Mouse (Mus musculus): ENCODE data around the gene Zmynd8. TPM values are rescaled to one million over a fixed set of nuclear protein-coding genes. Genes with fewer than 3 reads are reported as not detected.
A peak's percentile ranks its signal among the peaks of the same experiment; 100 is the strongest.

The Zmynd8 gene
- total RNA-seq, 2 experiments from 2014 or later = 42.9 to 80.1 TPM

DNA sequence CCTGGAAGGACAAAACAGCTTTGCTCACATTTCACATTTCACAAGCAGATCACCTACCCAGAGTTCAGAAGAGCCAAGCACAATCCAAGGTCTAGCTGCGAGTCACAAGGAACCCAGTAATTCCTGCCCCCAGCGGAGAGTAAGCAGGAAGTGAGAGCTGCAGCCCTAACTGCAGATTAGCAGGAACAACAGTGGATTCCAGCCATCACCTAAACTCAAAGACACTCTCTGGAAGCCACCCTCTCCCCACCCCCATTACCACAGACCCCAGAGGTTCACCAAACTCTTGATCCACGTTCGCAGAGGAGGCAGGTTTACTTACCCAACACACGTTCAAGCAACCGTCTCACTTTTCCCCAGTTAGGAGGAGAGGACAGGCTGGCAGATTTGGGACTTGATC, 15.8 kb downstream of the Zmynd8 start:
- ATAC-seq (replicated peaks; ENCODE audit: low FRiP score, low TSS enrichment, poor library complexity, severe bottlenecking) = peak; percentile 12; the same call in 1 of the 2 replicates

- ATAC-seq (replicated peaks; ENCODE audit: low FRiP score, low TSS enrichment, poor library complexity, severe bottlenecking) = no peak
Measured at GRCm38 (mm10) chr2:165881585-165882431, 17.0 kb downstream of the Zmynd8 start.

GRCm38 (mm10) chr2:165881220-165881584, 17.6 kb downstream of the Zmynd8 start:
- no peak for ATAC-seq (replicated peaks; ENCODE audit: low FRiP score, low TSS enrichment, poor library complexity, severe bottlenecking)

- no peak for ATAC-seq (replicated peaks; ENCODE audit: low FRiP score, low TSS enrichment, poor library complexity, severe bottlenecking)
Measured at GRCm38 (mm10) chr2:165880501-165881182, 18.2 kb downstream of the Zmynd8 start.

- ATAC-seq (replicated peaks; ENCODE audit: low FRiP score, low TSS enrichment, poor library complexity, severe bottlenecking) = no peak
Measured at GRCm38 (mm10) chr2:165879403-165880178, 19.2 kb downstream of the Zmynd8 start.

GRCm38 (mm10) chr2:165878907-165879361, 19.9 kb downstream of the Zmynd8 start:
- ATAC-seq (replicated peaks; ENCODE audit: low FRiP score, low TSS enrichment, poor library complexity, severe bottlenecking) = no peak

DNA sequence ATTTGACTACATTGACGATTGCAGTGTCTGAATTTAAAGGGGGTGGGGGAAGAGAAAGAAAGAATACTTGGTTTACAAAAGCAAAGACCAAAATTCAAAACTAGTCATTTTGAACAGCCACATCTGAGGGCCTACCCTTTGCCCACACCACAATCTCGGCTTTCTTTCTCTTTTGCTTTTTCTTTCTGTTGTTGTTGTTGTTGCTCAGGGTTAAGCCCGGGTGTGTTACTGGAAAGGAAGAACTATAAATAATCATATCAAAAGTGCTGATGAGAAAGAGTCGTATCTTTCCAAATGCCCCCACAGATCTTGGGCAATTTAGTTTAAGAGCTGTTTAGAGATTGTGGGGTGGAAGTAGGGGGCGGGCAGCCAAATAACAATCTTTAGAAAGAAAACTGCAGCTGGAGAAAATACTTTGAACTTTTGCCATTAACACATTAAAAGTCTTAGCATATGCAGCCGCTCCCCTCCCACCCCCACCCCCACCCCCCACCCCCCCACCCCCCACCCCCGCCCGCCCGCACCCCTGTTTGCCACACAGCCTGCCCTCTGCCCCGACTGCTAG, 20.7 kb downstream of the Zmynd8 start:
- ATAC-seq (replicated peaks; ENCODE audit: low FRiP score, low TSS enrichment, poor library complexity, severe bottlenecking) = no peak

DNA sequence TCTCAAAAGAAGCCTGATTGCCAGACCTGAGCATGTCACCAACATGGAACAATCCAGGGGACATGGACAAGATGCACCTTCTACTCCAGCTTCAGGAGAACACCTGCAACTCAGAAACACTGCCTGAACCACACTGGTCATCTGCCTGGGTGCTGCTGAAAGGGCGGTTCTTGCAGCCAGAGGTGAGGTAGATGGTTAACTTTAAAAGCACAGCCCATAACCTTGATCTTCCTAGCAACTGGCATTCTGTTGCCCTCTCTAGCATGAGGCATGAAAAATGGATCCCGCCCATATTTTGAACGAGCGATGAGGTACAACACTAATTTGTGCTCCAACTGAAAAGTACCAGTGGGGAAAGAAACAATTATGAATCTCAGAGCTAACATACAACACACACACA, 21.6 kb downstream of the Zmynd8 start:
- ATAC-seq (replicated peaks; ENCODE audit: low FRiP score, low TSS enrichment, poor library complexity, severe bottlenecking) = no peak

DNA sequence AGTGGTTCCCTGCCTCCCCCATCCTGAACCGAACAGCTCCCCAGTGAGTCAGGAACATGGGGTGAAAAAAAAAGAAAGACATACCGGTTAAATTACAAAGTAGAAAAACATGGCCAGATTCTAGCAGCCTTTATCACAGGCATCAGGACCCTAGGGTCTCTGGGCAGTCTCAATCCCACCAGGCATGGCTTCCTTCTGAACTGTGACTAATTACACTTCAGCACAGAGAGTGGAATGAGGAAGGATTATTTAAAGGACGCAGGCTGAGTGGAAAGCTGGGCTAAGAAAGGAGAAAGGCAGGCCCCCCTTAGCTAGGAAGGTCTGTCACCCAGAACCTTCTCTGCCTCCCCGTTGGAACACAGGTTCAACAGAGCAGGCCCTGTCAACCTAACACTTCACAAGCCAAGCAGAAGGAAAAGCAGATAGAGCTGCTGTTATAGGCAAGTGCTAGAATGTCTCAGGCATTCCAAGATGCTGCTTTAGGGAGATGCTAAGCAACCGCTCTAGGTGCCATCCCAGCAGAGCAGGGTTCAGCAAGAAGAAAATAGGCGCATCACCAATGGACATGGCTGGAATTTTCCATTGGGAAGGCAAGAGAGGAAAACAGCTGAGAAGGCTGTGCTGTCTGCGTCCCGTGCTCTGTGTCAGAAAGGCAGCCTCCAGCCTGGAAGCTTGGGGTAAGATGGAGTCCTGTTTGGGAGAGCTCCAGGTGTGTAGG, 22.5 kb downstream of the Zmynd8 start:
- ATAC-seq (replicated peaks; ENCODE audit: low FRiP score, low TSS enrichment, poor library complexity, severe bottlenecking) = no peak

GRCm38 (mm10) chr2:165875406-165875955, 23.3 kb downstream of the Zmynd8 start:
- no peak for ATAC-seq (replicated peaks; ENCODE audit: low FRiP score, low TSS enrichment, poor library complexity, severe bottlenecking)

GRCm38 (mm10) chr2:165874461-165875339, 24.1 kb downstream of the Zmynd8 start:
- ATAC-seq (replicated peaks; ENCODE audit: low FRiP score, low TSS enrichment, poor library complexity, severe bottlenecking) = no peak

DNA sequence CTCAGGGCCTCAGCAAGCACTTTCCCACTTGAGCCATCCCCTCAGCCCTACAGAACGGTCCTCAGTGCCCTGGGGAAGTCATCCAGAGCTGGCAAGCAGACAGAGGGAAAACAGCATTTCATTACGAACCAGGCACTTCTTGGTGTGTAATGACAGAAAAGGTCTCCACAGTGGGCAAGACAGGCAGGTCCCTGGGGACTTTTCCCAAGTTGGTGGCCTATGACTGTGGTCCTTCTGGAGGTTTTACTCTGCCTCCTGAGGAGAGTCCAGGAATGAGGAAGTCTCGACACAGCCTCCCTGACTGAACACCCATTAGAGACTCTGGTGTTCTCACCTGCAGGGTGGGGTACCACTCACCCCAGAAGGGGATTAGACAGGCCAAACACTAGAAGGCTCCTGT, 25.0 kb downstream of the Zmynd8 start:
- no peak for ATAC-seq (replicated peaks; ENCODE audit: low FRiP score, low TSS enrichment, poor library complexity, severe bottlenecking)

GRCm38 (mm10) chr2:165873196-165873595, 25.6 kb downstream of the Zmynd8 start:
- ATAC-seq (replicated peaks; ENCODE audit: low FRiP score, low TSS enrichment, poor library complexity, severe bottlenecking) = no peak

DNA sequence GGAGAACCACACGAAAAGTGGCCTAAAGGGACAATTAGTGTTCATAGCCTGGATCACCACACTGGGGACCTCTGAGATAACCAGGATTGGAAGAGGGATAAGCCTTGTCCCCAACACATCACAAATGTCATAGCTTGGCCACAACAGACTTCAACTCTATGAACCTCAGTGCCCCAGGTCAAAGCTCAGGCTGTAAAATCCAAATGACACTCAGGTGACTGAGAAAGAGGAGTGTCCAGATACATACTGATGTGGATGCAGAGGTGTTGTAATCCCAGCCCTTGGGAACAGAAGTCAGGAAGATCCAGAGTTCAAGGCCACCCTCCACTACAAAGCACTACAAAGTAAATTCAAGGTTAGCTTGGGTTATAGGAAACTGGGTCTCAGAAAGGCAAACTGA, 29.6 kb downstream of the Zmynd8 start:
- ATAC-seq (replicated peaks; ENCODE audit: low FRiP score, low TSS enrichment, poor library complexity, severe bottlenecking) = no peak

GRCm38 (mm10) chr2:165868522-165869175, 30.2 kb downstream of the Zmynd8 start:
- ATAC-seq (replicated peaks; ENCODE audit: low FRiP score, low TSS enrichment, poor library complexity, severe bottlenecking) = no peak

DNA sequence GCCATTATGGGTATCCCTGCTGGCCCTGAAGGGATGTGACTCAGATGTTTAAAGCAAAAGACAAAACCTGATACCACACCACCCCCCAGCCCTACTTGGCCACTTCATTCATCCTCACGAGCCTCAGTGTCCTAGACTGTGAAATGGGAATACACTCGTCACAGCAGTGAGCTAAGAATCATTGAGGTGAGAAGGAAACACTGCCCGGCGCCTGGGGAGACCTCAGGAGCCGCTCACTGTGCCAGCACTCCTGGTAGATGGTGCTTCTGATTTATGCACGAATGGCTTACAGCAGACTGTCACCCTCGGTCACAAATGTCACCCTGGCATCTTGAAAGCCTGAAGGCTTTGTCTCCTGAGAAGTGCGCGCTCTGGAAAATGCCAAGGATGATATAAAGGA, 31.3 kb downstream of the Zmynd8 start:
- no peak for ATAC-seq (replicated peaks; ENCODE audit: low FRiP score, low TSS enrichment, poor library complexity, severe bottlenecking)

GRCm38 (mm10) chr2:165866951-165867387, 31.8 kb downstream of the Zmynd8 start:
- ATAC-seq (replicated peaks; ENCODE audit: low FRiP score, low TSS enrichment, poor library complexity, severe bottlenecking) = no peak
